Mouse (Mus musculus) spleen, embryonic (tissue): ENCODE results near the gene Fndc4.

Experiments
- CTCF ChIA-PET: fragments of 350-600 bp; sonication (Branson Sonifier 250); formaldehyde crosslinking; loops from one replicate; lab custom pipeline; 2022; lab: Charles Lee

The Fndc4 gene

GRCm38 (mm10) chr5:31295606-31296141 lies at the start of gene Fndc4:
Gene Fndc4, minus strand, starts transcription at chr5:31296080.
- CTCF ChIA-PET = interaction anchor here (0.7 kb wide), 1 partner anchor 1368 kb away, joined by 6 read pairs; no protein-coding TSS in a partner anchor

GRCm38 (mm10) chr5:31328255-31328654 lies 32.4 kb upstream of the Fndc4 start:
- CTCF ChIA-PET = interaction anchor here (0.9 to 1.3 kb wide), 2 partner anchors 109 to 245 kb away, joined by 3 read pairs; no protein-coding TSS in a partner anchor

GRCm38 (mm10) chr5:31326850-31327249 lies 31.0 kb upstream of the Fndc4 start:
- CTCF ChIA-PET = interaction anchor here (1.0 to 1.3 kb wide), 2 partner anchors 134 to 139 kb away, joined by 3 read pairs; no protein-coding TSS in a partner anchor

- CTCF ChIA-PET = interaction anchor here (0.6 kb wide), 1 partner anchor 1616 kb away, joined by 3 read pairs; no protein-coding TSS in a partner anchor
Observed at GRCm38 (mm10) chr5:31324085-31324484, 28.2 kb upstream of the Fndc4 start.

GRCm38 (mm10) chr5:31322776-31323175 lies 26.9 kb upstream of the Fndc4 start:
- CTCF ChIA-PET = no interaction called here

- CTCF ChIA-PET = interaction anchor here (0.6 kb wide), 1 partner anchor 448 kb away, joined by 5 read pairs; no protein-coding TSS in a partner anchor
Observed at GRCm38 (mm10) chr5:31312806-31313205, 16.9 kb upstream of the Fndc4 start.

- CTCF ChIA-PET = no interaction called here
Observed at GRCm38 (mm10) chr5:31303093-31303492, 7.2 kb upstream of the Fndc4 start.

- CTCF ChIA-PET = no interaction called here
Observed at GRCm38 (mm10) chr5:31301866-31302265, 6.0 kb upstream of the Fndc4 start.

- CTCF ChIA-PET = no interaction called here
Observed at GRCm38 (mm10) chr5:31298486-31298885, 2.6 kb upstream of the Fndc4 start.

GRCm38 (mm10) chr5:31297981-31298380 lies 2.1 kb upstream of the Fndc4 start:
- CTCF ChIA-PET = no interaction called here

- CTCF ChIA-PET = no interaction called here
Observed at GRCm38 (mm10) chr5:31297047-31297757, 1.3 kb upstream of the Fndc4 start, which contains the start of gene Gckr. Gene Gckr, plus strand, starts transcription at chr5:31297443.

- CTCF ChIA-PET = interaction anchor here (0.7 kb wide), 1 partner anchor 1369 kb away, joined by 6 read pairs; no protein-coding TSS in a partner anchor
Observed at GRCm38 (mm10) chr5:31294964-31295605, 795 bp downstream of the Fndc4 start.

GRCm38 (mm10) chr5:31291361-31291688 lies 4.6 kb downstream of the Fndc4 start:
- CTCF ChIA-PET = interaction anchor here (0.5 to 0.9 kb wide), 2 partner anchors 51 to 53 kb away, joined by 3 read pairs; partner anchors contain the start of gene Nrbp1

GRCm38 (mm10) chr5:31290521-31291360 lies 5.1 kb downstream of the Fndc4 start, which contains the start of gene Ift172:
Gene Ift172, minus strand, starts transcription at chr5:31291116.
- CTCF ChIA-PET = interaction anchor here (0.6 to 0.9 kb wide), 6 partner anchors 11 to 236 kb away, joined by 3 to 19 read pairs (median 4); partner anchors contain the start of genes Cad, Gm29609 and Nrbp1

- CTCF ChIA-PET = interaction anchor here (0.6 kb wide), 1 partner anchor 33 kb away, joined by 3 read pairs; no protein-coding TSS in a partner anchor
Observed at GRCm38 (mm10) chr5:31289626-31290230, 6.2 kb downstream of the Fndc4 start.

- CTCF ChIA-PET = interaction anchor here (0.5 kb wide), 1 partner anchor 17 kb away, joined by 4 read pairs; no protein-coding TSS in a partner anchor
Observed at GRCm38 (mm10) chr5:31288655-31289054, 7.2 kb downstream of the Fndc4 start.

GRCm38 (mm10) chr5:31288225-31288624 lies 7.7 kb downstream of the Fndc4 start:
- CTCF ChIA-PET = interaction anchor here (0.5 kb wide), 1 partner anchor 17 kb away, joined by 4 read pairs; no protein-coding TSS in a partner anchor

- CTCF ChIA-PET = no interaction called here
Observed at GRCm38 (mm10) chr5:31279245-31279988, 16.5 kb downstream of the Fndc4 start.

GRCm38 (mm10) chr5:31273018-31273417 lies 22.9 kb downstream of the Fndc4 start:
- CTCF ChIA-PET = no interaction called here

GRCm38 (mm10) chr5:31267686-31268085 lies 28.2 kb downstream of the Fndc4 start:
- CTCF ChIA-PET = no interaction called here
